Mouse (Mus musculus) induced T-regulatory cell, adult 2 months (primary cell): ENCODE measurements around the gene Cadm3.
A peak's percentile ranks its signal among the peaks of the same experiment; 100 is the strongest.

ENCODE experiments used
- DNase-seq: peaks from one replicate; pipeline ENCODE4 v3.0.0-alpha.2; 2012; ENCODE audit warnings: low read depth

The Cadm3 gene

GRCm38 (mm10) chr1:173367356-173368046 is at the start of gene Cadm3:
TSS of gene Cadm3 (minus strand) at chr1:173367695.
- DNase-seq: no peak

GRCm38 (mm10) chr1:173414631-173415030 is 47.1 kb upstream of the Cadm3 start:
- no peak for DNase-seq

GRCm38 (mm10) chr1:173411863-173412262 is 44.4 kb upstream of the Cadm3 start:
- peak; percentile 50 for DNase-seq

GRCm38 (mm10) chr1:173409066-173409465 is 41.6 kb upstream of the Cadm3 start:
- peak; percentile 39 for DNase-seq

DNA sequence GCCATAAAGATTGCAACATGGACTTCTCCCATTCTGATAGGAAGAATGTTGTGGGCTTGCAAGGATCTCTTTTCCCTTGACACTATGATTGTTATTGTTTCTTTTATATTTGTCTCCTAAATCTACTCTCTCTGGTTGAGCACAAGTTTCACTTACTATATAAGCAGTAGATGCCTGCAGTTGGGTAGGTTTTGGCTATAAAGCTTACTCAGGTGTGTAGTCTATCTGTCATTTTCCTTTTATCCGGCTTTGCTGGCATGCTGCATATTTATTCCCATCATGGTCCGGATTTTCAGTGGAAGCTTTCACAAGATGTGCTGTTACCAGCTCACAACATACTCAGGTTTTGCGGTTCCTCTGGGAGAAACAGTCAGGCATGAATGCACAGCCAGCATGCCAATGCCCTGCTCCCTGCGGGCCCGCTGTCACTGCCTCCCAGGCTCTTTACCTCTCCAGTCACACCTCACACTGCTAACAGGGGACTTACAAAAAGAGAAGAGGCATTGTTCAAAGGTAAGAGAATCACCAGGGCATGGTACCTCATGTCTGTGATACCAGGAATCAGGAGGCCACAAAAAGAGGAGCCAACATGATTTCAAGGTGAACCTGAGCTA is 37.3 kb upstream of the Cadm3 start:
- DNase-seq: no peak

- peak; percentile 86 for DNase-seq
These were observed 31.0 kb upstream of the Cadm3 start for GRCm38 (mm10) chr1:173398323-173398970.

DNA sequence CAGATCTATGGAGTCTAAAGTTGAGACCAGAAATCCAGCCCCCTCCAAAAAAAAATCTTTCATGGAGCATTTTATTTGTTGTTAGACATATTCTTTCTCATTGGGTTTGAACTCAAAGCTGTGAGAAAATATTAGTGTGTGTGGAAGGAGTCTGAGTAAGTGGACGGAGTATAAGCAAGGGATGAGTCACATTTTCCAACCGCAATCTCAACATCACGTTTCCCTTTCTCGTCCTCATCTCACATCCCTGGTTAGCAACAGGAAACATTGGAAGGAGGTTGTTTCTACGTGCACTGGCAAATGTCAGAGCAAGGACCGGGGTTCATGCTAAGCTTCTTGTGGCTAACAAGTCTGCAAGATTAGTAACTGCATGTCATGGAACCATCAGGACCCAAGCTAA is 24.3 kb upstream of the Cadm3 start:
- DNase-seq: peak; percentile 56

DNA sequence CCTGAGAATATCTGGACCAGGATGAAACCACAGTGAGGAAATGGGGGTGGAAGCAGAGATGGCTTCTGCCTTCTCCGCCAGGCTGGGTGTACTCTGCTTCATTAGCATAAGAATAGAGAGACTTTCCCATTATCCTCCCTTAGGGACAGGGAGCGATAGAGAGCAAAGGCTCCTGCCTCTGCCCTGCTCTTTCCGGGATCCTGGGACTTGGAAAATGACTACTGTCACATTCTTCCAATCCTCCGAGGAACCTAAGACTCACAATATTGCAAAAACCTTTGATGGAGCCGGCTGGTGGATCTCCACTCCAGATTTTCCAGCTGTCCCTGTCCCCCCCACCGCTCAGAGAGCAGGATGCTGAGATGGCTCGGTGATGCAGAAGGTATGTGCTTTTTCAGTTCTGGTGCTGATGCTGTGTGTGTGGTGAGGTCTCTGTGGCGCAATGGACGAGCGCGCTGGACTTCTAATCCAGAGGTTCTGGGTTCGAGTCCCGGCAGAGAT is 22.5 kb upstream of the Cadm3 start:
- no peak for DNase-seq

DNA sequence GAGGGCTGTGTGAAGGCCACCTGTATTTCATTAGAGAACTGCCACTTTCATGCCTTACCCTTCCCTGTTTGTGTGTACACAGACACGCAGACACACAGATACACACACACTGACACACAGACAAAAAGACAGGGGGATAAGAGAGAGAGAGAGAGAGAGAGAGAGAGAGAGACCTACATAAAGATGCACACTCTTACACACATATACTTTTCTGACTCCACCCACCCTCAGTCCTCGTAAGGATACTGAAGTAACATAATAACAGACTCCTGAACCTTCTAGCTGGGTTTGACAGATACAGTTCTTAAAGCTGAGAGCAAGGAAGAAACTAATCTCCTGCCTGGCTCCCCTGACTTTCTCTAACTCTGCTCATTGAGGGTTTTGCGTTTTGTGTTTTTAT is 21.9 kb upstream of the Cadm3 start:
- no peak for DNase-seq

DNA sequence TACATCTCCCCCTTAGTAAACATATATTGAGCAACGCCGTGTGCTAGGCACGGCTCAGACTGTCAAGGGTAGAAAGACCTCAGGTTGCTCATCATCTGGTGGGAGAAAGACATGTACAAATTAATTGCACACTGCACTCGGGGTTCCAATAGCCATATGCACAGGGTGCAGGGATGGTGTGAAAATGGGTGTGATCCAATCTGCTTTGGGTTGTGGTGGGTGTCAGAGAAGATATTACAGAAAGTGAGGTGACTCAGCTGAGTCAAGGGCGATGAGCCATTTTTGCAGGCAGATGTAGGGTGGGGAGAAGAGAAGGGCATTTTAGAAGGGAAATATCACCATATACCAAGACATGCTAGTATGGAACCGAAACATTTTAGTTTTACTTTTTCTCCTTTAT is 13.9 kb upstream of the Cadm3 start:
- DNase-seq: no peak

GRCm38 (mm10) chr1:173377380-173378112 is 10.1 kb upstream of the Cadm3 start:
- peak; percentile 48 for DNase-seq

DNA sequence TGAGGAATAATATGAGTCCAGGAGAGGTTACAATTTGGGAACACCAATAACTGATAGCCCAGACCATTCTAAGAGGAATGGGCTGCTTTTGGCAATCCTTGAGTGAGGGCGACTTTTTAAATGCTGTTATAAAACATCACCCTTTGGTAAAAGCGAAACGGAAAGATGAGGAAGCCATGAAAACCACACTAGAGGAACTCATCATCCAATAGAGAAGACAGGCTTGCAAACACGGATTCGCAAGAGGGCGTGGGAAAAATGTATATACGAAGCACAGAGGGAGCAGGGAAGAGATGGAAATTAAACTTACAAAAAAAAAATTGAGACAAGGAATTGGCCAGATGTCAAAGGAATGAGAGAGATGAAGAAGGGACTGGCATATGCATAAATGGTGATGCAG is 6.5 kb upstream of the Cadm3 start:
- no peak for DNase-seq

DNA sequence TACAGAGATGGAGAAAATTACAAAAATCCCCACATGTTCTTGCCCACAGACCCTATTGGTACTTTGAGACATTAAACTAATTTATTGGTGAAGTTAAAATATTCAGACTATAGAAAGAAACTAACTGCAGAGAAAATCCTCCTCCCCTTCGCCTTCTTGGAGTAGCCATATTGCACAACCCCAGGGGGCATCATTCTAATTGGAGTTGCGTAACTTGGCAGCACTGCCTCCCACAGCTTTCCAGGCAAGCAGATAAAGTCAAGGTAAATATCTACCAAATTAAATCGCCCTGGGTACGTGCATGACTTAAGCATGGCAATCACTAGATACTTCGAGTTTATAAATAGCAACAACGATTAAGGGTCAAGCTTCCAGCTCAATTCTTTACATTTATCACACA is 4.1 kb upstream of the Cadm3 start:
- DNase-seq: no peak

GRCm38 (mm10) chr1:173370456-173370855 is 3.0 kb upstream of the Cadm3 start:
- no peak for DNase-seq

GRCm38 (mm10) chr1:173369611-173370010 is 2.1 kb upstream of the Cadm3 start:
- no peak for DNase-seq

DNA sequence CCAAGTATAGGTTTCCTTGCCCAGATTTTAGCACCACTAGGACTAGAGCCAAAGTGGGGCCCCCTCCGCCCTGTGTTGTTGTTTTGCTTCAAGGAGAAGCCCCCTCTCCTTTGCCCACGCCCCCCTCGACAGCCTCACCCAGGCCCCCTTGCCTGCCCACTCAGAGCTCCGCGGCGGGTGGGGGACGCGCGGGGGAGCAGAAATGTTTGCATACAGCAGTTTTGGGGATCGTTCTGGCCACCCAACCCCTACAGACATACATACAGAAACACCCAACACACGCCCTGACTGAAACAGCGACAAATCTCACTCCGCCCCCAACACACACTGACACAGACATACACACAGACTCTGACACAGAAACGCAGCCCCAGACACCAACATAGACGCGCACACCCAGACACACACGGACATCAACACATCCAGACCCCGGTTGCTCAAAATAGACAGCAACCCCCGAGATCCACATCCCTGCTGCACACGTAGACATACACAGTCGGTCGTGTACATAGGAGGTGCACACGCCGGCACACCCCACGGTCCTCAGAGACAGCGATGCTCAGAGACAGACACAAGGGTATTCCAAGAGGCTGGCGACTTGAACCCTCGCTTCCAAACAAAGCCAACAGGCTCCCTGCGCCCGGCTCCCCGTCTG is 667 bp downstream of the Cadm3 start:
- DNase-seq: no peak

DNA sequence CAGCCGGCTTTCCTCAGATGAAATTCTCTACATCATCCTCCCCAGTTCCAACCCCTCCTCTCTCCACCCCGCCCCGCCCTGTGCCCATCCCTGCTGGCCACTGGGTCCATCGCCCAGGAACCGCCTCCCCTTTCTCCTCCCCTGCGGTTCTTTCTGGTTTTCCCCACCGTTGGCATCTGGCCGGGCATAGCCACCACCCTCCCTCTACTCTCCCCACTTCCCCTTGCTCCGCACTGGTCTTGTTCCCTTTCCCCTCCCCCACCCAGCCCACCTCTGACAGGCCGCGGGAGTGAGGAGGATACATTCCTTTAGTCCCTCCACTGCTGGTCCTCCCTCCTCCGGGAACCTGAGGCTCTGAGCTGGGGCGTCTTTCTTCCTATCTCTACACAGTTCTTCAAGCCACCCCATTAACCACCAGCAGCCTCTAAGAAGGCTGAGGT is 1.5 kb downstream of the Cadm3 start:
- DNase-seq: no peak

DNA sequence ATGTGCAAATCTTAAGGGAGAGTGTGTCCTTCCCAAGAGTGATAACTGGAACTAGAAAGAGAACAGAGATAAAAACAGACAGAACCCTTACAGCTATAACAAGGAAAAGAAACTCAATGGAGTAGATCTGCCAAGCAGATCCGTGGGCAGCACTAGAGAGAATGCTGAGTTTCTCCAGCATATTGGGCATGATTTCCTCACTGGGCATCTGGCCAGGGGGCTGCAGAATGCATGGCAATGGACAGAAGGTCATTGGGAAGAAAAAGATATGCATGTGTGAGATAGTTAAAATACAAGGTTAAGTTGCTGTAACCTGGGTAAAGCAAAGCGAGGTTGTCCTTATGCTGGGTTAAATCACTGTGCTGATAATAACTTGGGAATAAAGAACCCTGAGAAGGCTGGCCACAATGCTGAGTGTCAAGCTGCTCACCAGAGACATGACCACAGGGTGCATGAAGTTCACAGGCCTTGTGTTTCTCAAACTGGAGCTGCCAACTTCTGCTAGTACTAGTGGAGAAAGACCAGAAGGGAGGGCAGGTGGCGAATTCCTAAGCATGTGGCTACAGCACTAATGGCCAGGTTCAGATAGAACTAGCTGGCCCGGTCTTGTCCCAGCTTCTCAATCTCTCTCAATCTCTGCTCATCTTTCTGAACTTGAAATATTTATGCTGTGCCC is 3.2 kb downstream of the Cadm3 start:
- DNase-seq: no peak

DNA sequence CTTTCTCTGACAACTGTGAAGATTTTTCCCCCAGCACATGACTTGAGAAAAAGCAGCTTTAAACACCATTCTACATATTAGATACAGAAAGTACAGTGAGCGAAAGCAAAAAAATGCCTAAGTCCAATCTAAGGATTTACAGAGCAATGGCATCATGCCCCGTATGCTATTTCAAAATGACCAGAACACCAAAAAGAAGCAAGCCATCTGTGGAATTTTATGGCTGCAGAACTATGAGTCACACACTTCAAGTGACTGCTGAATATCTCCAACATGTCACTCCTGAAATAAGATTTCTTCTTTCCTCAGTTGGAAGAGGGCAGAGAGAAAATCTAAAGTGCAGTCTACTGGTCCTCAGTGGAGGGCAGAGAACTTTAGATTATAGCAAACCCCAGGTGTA is 4.1 kb downstream of the Cadm3 start:
- DNase-seq: no peak

GRCm38 (mm10) chr1:173361651-173362050 is 5.8 kb downstream of the Cadm3 start:
- DNase-seq: peak; percentile 67

DNA sequence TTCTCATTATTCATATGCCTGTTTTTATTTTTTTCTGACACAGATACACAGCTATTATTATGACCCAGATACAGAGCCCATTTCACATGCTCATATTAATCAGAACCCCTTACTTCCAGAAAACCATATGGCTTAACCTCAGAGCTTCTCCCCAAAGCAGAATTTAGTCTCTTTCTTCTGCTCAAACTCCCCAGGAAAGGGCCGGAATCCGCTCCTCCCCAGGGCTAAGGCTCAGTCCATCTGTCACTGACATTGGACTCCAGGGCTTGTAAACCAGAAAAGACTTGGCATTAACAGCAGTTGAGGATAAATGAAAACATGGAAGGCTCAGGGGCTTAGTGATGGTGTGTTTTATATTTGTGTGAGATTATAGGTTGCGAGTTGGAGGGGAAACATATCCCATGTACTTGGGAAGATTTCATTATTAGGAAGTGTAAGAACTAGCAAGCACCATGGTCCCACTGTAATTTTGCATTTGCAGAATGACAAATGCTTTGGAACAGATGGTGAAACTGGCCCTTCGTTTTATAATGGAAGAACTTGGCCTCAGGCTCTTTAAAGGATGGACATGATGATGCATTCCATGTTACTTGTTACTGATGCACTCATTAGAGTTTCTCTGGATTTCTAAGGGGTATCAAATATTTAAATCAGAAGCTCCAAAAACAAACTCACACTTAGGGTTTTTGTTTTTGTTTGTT is 7.8 kb downstream of the Cadm3 start:
- DNase-seq: no peak
